Mouse (Mus musculus) midbrain, embryonic 11.5 days (tissue): ENCODE measurements around the gene Snrnp35. TPM values are rescaled to one million over a fixed set of nuclear protein-coding genes. Genes with fewer than 3 reads are reported as not detected.

ENCODE experiments used
- ATAC-seq: fragments of 200-750 bp; cut with Nextera tagmentation; 2 replicates; pipeline ENCODE4 v1.8.0; 2017; ENCODE audit warnings: moderate TSS enrichment, moderate library complexity; ENCODE audit not compliant: low FRiP score
- DNase-seq: peaks from one replicate; pipeline ENCODE4 v3.0.0; 2015; ENCODE audit warnings: low spot score; ENCODE audit errors: missing footprints
- H3K27ac ChIP-seq: fragments of 300-500 bp; sonication (generic); 2 replicates; pipeline ENCODE4 v1.5.1; 2014; ENCODE audit warnings: low read depth, low read length
- H3K27me3 ChIP-seq: fragments of 300-500 bp; sonication (generic); 2 replicates; pipeline ENCODE4 v1.6.1; 2014; ENCODE audit warnings: mild to moderate bottlenecking, low read length, moderate library complexity, mixed read lengths; ENCODE audit not compliant: control insufficient read depth, insufficient read depth
- H3K36me3 ChIP-seq: fragments of 300-500 bp; sonication (generic); 2 replicates; pipeline ENCODE4 v1.6.1; 2014; ENCODE audit warnings: mild to moderate bottlenecking, low read length, moderate library complexity, mixed read lengths; ENCODE audit not compliant: control insufficient read depth, insufficient read depth
- H3K4me1 ChIP-seq: fragments of 300-500 bp; sonication (generic); 2 replicates; pipeline ENCODE4 v1.6.1; 2014; ENCODE audit warnings: low read length; ENCODE audit not compliant: control insufficient read depth, insufficient read depth
- H3K4me2 ChIP-seq: fragments of 300-500 bp; sonication (generic); 2 replicates; pipeline ENCODE4 v1.6.1; 2014; ENCODE audit warnings: mild to moderate bottlenecking, moderate library complexity
- H3K4me3 ChIP-seq: fragments of 300-500 bp; sonication (generic); 2 replicates; pipeline ENCODE4 v1.5.1; 2014; ENCODE audit warnings: low read depth, low read length
- H3K9ac ChIP-seq: fragments of 300-500 bp; sonication (generic); 2 replicates; pipeline ENCODE4 v1.6.1; 2014; ENCODE audit warnings: low read length
- H3K9me3 ChIP-seq: fragments of 300-500 bp; sonication (generic); 2 replicates; pipeline ENCODE4 v1.6.1; 2016; ENCODE audit warnings: low read length; ENCODE audit not compliant: control insufficient read depth
- WGBS: fragments of 180-500 bp; shearing (Covaris S2); extraction: QIAGEN DNeasy Blood & Tissue Kit; methylation state at CpG from one replicate; pipeline ENCODE4 v1.1.7; 2014; 5-methylcytosine and 5-hydroxymethylcytosine counted together
- polyA plus RNA-seq: library from polyadenylated mRNA; unstranded; fragments of >200 nt; fragmentation: Nextera tagmentation; extraction: Ambion mirVana; gene quantifications from 2 replicates; pipeline ENCODE4 v1.2.1, GENCODE M21; 2014

Snrnp35 gene
- polyA plus RNA-seq, 1 experiment from 2014 or later, result 17.3 TPM

- Histone ChIP-seq H3K36me3 (no peaks in the 10 kb centered on the region), H3K4me2 (no peak overlapping the region), H3K27ac (no peak overlapping the region), H3K9me3 (no peaks in the 10 kb centered on the region), H3K27me3 (no peaks in the 10 kb centered on the region), H3K9ac (no peak overlapping the region), H3K4me1 (peaks cover 17% of the 10 kb centered on the region), H3K4me3 (no peak overlapping the region)
- 91% methylated on average over 5 of the region's 5 CpGs for WGBS
- no peak for ATAC-seq
- no peak for DNase-seq
These were observed 42.0 kb downstream of the Snrnp35 start for GRCm38 (mm10) chr5:124524943-124525342.

DNA sequence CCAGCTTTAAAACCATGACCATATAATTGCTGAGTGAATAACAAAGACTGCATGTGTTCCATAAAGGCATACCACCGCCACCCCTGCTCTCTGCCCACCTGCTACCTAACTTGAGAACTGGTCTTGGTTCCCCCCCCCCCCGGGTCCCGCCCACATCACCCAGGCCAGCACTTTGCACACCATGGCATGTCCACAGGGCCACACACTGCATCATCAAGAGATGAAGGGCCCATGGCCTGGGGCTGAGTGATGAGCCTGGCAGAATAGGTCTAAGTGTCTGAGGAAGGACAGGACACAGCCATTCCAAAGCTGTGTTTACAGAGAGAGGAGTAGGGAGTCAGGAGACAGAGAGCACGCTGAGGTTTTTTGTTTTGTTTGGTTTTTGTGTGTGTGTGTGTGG is 45.4 kb downstream of the Snrnp35 start:
- Histone ChIP-seq H3K9me3 (no peaks in the 10 kb centered on the region), H3K4me1 (peaks cover 26% of the 10 kb centered on the region), H3K27me3 (no peaks in the 10 kb centered on the region), H3K4me2 (no peak overlapping the region; the same call in 1 of the 2 replicates), H3K4me3 (no peak overlapping the region), H3K9ac (no peak overlapping the region; the same call in none of the 2 replicates), H3K36me3 (no peaks in the 10 kb centered on the region), H3K27ac (no peak overlapping the region)
- ATAC-seq, result no peak
- WGBS, result 77% methylated on average over 4 of the region's 4 CpGs
- no peak for DNase-seq

DNA sequence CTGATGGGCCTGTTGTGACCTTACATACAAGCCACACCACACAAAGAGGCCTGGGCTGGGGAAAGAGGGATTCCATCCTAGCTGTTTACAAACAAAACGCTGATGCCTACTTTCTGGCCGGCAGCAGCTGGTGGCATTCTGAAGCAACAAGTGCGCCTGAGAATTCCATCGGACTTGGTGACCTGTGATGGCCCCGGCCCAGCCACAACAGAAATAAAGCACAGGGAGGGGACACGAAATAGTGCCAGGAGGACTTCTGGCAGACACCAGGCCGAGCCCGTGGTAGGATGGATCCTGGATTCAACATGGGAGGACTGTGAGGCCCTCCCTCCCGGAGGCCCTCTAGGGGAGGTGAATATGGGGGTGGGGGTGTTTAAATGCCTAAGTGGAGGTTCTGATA is 45.9 kb downstream of the Snrnp35 start:
- ATAC-seq, result no peak
- no peaks in the 10 kb centered on the region for H3K36me3 ChIP-seq
- DNase-seq, result no peak
- 56% methylated on average over 9 of the region's 9 CpGs for WGBS
- peak overlapping the region; percentile 44 for H3K9ac ChIP-seq
- H3K4me1 ChIP-seq, result peaks cover 26% of the 10 kb centered on the region
- no peak overlapping the region for H3K4me3 ChIP-seq
- H3K27ac ChIP-seq, result no peak overlapping the region
- H3K27me3 ChIP-seq, result no peaks in the 10 kb centered on the region
- H3K4me2 ChIP-seq, result peak overlapping the region; percentile 32
- H3K9me3 ChIP-seq, result no peaks in the 10 kb centered on the region

DNA sequence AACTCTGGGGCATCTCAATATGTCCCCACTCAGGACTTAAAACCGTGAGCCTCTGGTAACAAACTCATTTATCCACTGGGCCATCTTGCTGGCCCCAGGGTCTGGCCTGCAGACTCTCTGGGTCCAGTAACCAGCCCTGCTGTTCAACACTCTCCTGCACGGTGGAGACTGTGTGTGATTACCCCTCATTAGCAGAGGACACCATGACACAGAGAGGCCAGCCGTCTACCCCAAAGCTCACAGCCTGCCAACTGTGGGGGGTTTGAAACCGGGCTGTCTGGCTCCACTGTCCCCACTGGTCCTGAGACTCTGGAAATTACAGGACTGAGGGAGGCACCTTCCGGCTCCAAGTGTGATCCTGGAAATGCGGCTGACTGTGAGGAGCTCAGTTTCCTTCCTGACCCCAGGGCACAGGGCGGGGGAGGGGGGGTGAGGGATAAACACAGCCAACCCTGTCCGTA is 46.3 kb downstream of the Snrnp35 start:
- peak overlapping the region; percentile 30; the same call in 1 of the 2 replicates for H3K9ac ChIP-seq
- no peaks in the 10 kb centered on the region for H3K36me3 ChIP-seq
- WGBS, result 49% methylated on average over 8 of the region's 8 CpGs
- no peak for DNase-seq
- peaks cover 26% of the 10 kb centered on the region for H3K4me1 ChIP-seq
- no peak for ATAC-seq
- H3K9me3 ChIP-seq, result no peaks in the 10 kb centered on the region
- no peak overlapping the region for H3K27ac ChIP-seq
- peak overlapping the region; percentile 4; the same call in 1 of the 2 replicates for H3K4me3 ChIP-seq
- H3K27me3 ChIP-seq, result no peaks in the 10 kb centered on the region
- H3K4me2 ChIP-seq, result peak overlapping the region; percentile 32

- Histone ChIP-seq H3K4me3 (peak overlapping the region; percentile 71; the same call in 1 of the 2 replicates), H3K27ac (no peak overlapping the region), H3K9ac (peak overlapping the region; percentile 74), H3K27me3 (no peaks in the 10 kb centered on the region), H3K4me1 (peaks cover 26% of the 10 kb centered on the region), H3K9me3 (no peaks in the 10 kb centered on the region), H3K4me2 (peak overlapping the region; percentile 61), H3K36me3 (no peaks in the 10 kb centered on the region)
- no peak for DNase-seq
- 66% methylated on average over 8 of the region's 8 CpGs for WGBS
- no peak for ATAC-seq
These were observed 46.8 kb downstream of the Snrnp35 start for GRCm38 (mm10) chr5:124529697-124530096.

GRCm38 (mm10) chr5:124530655-124531582 is 48.0 kb downstream of the Snrnp35 start, which contains the start of gene Rilpl1:
TSS of gene Rilpl1 (minus strand) at chr5:124531391.
- DNase-seq, result peak; percentile 99
- Histone ChIP-seq H3K36me3 (no peaks in the 10 kb centered on the region), H3K9ac (peak within 1 kb of the TSS; percentile 74), H3K4me2 (peak within 1 kb of the TSS; percentile 61), H3K27me3 (no peaks in the 10 kb centered on the region), H3K4me1 (peaks cover 26% of the 10 kb centered on the region), H3K27ac (peak within 1 kb of the TSS; percentile 57), H3K4me3 (peak within 1 kb of the TSS; percentile 71), H3K9me3 (no peaks in the 10 kb centered on the region)
- WGBS, result under 1% methylated on average over 82 of the region's 96 CpGs
- ATAC-seq, result peak; percentile 95

- Histone ChIP-seq H3K9me3 (no peaks in the 10 kb centered on the region), H3K36me3 (no peaks in the 10 kb centered on the region), H3K4me3 (peak overlapping the region; percentile 71), H3K4me1 (peaks cover 27% of the 10 kb centered on the region), H3K4me2 (peak overlapping the region; percentile 61), H3K9ac (peak overlapping the region; percentile 74), H3K27ac (peak overlapping the region; percentile 57), H3K27me3 (no peaks in the 10 kb centered on the region)
- no peak for DNase-seq
- 11% methylated on average over 14 of the region's 14 CpGs for WGBS
- no peak; the same call in 1 of the 2 replicates for ATAC-seq
These were observed 48.6 kb downstream of the Snrnp35 start for GRCm38 (mm10) chr5:124531583-124531930.

GRCm38 (mm10) chr5:124532451-124532850 is 49.5 kb downstream of the Snrnp35 start:
- no peak for DNase-seq

GRCm38 (mm10) chr5:124535016-124535415 is 52.1 kb downstream of the Snrnp35 start:
- DNase-seq (no peak), ATAC-seq (no peak)
- H3K27ac ChIP-seq, result no peak overlapping the region
- H3K9me3 ChIP-seq, result no peaks in the 10 kb centered on the region
- peaks cover 12% of the 10 kb centered on the region for H3K4me1 ChIP-seq
- no peaks in the 10 kb centered on the region for H3K27me3 ChIP-seq
- no peak overlapping the region for H3K4me2 ChIP-seq
- no peak overlapping the region for H3K4me3 ChIP-seq
- WGBS, result 73% methylated on average over 5 of the region's 5 CpGs
- H3K36me3 ChIP-seq, result no peaks in the 10 kb centered on the region
- H3K9ac ChIP-seq, result no peak overlapping the region

More at GRCm38 (mm10) chr5:124532451-124532850, 49.5 kb downstream of the Snrnp35 start:
- no peaks in the 10 kb centered on the region for H3K27me3 ChIP-seq
- peaks cover 30% of the 10 kb centered on the region for H3K4me1 ChIP-seq
- no peaks in the 10 kb centered on the region for H3K36me3 ChIP-seq
- H3K9me3 ChIP-seq, result no peaks in the 10 kb centered on the region
- ATAC-seq, result no peak
- WGBS, result 37% methylated on average over 7 of the region's 7 CpGs
- no peak overlapping the region for H3K9ac ChIP-seq
- no peak overlapping the region for H3K4me2 ChIP-seq
- H3K27ac ChIP-seq, result no peak overlapping the region
- H3K4me3 ChIP-seq, result no peak overlapping the region
